Mouse (Mus musculus): ENCODE results near the gene Zbtb4.

DNA sequence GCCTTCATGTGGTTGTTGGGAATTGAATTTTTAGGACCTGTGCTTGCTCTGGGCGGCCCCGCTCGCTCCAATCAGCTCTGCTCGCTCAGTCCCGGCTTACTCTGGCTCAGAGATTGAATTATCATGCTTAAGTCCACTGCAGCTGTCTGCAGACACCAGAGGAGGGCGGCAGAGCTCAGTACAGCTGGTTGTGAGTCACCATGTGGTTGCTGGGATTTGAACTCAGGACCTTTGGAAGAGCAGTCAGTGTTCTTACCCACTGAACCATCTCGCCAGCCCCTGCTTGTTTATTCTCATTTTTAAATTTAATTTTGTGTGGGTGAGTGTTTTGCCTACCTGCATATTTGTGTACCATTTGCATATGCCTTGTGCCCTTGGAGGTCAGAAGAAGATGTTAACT, 2.2 kb upstream of the Zbtb4 start:
- TF ChIP-seq CTCF (IDR thresholded peaks at IDR 0.05; ENCODE audit: low read depth): peak; percentile 27
- no peak for TF ChIP-seq EP300 (IDR thresholded peaks at IDR 0.05; ENCODE audit: low read depth)

Measured in heart, postnatal 0 days (tissue).